Mouse (Mus musculus): ENCODE data around the gene Apbb2. TPM values are rescaled to one million over a fixed set of nuclear protein-coding genes. Genes with fewer than 3 reads are reported as not detected.

The Apbb2 gene
- polyA plus RNA-seq, 1 experiment from 2014 or later, result 28.2 TPM

GRCm38 (mm10) chr5:66412821-66413220, 205.8 kb downstream of the Apbb2 start:
- H3K27me3 ChIP-seq (ENCODE audit: poor library complexity, severe bottlenecking), result no peaks in the 10 kb centered on the region
- no peak for DNase-seq (ENCODE audit: extremely low spot score, low spot score)
- no peak overlapping the region for H3K27ac ChIP-seq
- H3K4me3 ChIP-seq, result no peak overlapping the region
- WGBS, result 94% methylated on average over 3 of the region's 3 CpGs
- H3K4me1 ChIP-seq, result peaks cover 28% of the 10 kb centered on the region
- no peaks in the 10 kb centered on the region for H3K9me3 ChIP-seq
- H3K36me3 ChIP-seq (replicated peaks), result no peaks in the 10 kb centered on the region

- WGBS, result 74% methylated on average over 5 of the region's 5 CpGs
- H3K9me3 ChIP-seq, result no peaks in the 10 kb centered on the region
- no peaks in the 10 kb centered on the region for H3K27me3 ChIP-seq (ENCODE audit: poor library complexity, severe bottlenecking)
- H3K4me3 ChIP-seq, result no peak overlapping the region
- no peaks in the 10 kb centered on the region for H3K36me3 ChIP-seq (replicated peaks)
- no peak overlapping the region for H3K27ac ChIP-seq
- 0 out of 2 replicates have a peak, but pooled peaks cover 10% of the 10 kb centered on the region for H3K4me1 ChIP-seq
- DNase-seq (ENCODE audit: extremely low spot score, low spot score), result no peak
Measured at GRCm38 (mm10) chr5:66408546-66408945, 210.0 kb downstream of the Apbb2 start.

GRCm38 (mm10) chr5:66407948-66408347, 210.6 kb downstream of the Apbb2 start:
- Histone ChIP-seq H3K9me3 (no peaks in the 10 kb centered on the region), H3K27me3 (ENCODE audit: poor library complexity, severe bottlenecking) (no peaks in the 10 kb centered on the region), H3K27ac (no peak overlapping the region), H3K4me1 (0 out of 2 replicates have a peak, but pooled peaks cover 5% of the 10 kb centered on the region), H3K36me3 (replicated peaks) (no peaks in the 10 kb centered on the region), H3K4me3 (no peak overlapping the region)
- 77% methylated on average over 3 of the region's 5 CpGs for WGBS
- no peak for DNase-seq (ENCODE audit: extremely low spot score, low spot score)

- Histone ChIP-seq H3K4me1 (0 out of 2 replicates have a peak, but pooled peaks cover 2% of the 10 kb centered on the region), H3K27ac (no peak overlapping the region), H3K27me3 (ENCODE audit: poor library complexity, severe bottlenecking) (no peaks in the 10 kb centered on the region), H3K36me3 (replicated peaks) (no peaks in the 10 kb centered on the region), H3K4me3 (no peak overlapping the region), H3K9me3 (no peaks in the 10 kb centered on the region)
- 93% methylated on average over 7 of the region's 7 CpGs for WGBS
- DNase-seq (ENCODE audit: extremely low spot score, low spot score), result no peak
Measured at GRCm38 (mm10) chr5:66406431-66406830, 212.2 kb downstream of the Apbb2 start.

GRCm38 (mm10) chr5:66405731-66406399, 212.7 kb downstream of the Apbb2 start:
- H3K27me3 ChIP-seq (ENCODE audit: poor library complexity, severe bottlenecking), result no peaks in the 10 kb centered on the region
- no peaks in the 10 kb centered on the region for H3K36me3 ChIP-seq (replicated peaks)
- WGBS, result 85% methylated on average over 12 of the region's 12 CpGs
- no peak overlapping the region for H3K4me3 ChIP-seq
- DNase-seq (ENCODE audit: extremely low spot score, low spot score), result no peak
- H3K9me3 ChIP-seq, result no peaks in the 10 kb centered on the region
- no peak overlapping the region for H3K27ac ChIP-seq
- H3K4me1 ChIP-seq, result 0 out of 2 replicates have a peak, but pooled peaks cover 2% of the 10 kb centered on the region

- WGBS, result 91% methylated on average over 6 of the region's 6 CpGs
- H3K27me3 ChIP-seq (ENCODE audit: poor library complexity, severe bottlenecking), result no peaks in the 10 kb centered on the region
- no peak overlapping the region for H3K27ac ChIP-seq
- 0 out of 2 replicates have a peak, but pooled peaks cover 2% of the 10 kb centered on the region for H3K4me1 ChIP-seq
- no peak overlapping the region for H3K4me3 ChIP-seq
- H3K9me3 ChIP-seq, result no peaks in the 10 kb centered on the region
- H3K36me3 ChIP-seq (replicated peaks), result no peaks in the 10 kb centered on the region
- no peak for DNase-seq (ENCODE audit: extremely low spot score, low spot score)
Measured at GRCm38 (mm10) chr5:66405305-66405704, 213.3 kb downstream of the Apbb2 start.

- Histone ChIP-seq H3K36me3 (replicated peaks) (0 out of 2 replicates have a peak, but pooled peaks cover 5% of the 10 kb centered on the region), H3K9me3 (no peaks in the 10 kb centered on the region), H3K27me3 (ENCODE audit: poor library complexity, severe bottlenecking) (no peaks in the 10 kb centered on the region), H3K27ac (no peak overlapping the region), H3K4me3 (no peak overlapping the region), H3K4me1 (no peaks in the 10 kb centered on the region)
- no peak for DNase-seq (ENCODE audit: extremely low spot score, low spot score)
- 96% methylated on average over 4 of the region's 4 CpGs for WGBS
Measured at GRCm38 (mm10) chr5:66400563-66400962, 218.0 kb downstream of the Apbb2 start.

- Histone ChIP-seq H3K4me1 (no peaks in the 10 kb centered on the region), H3K4me3 (no peak overlapping the region), H3K36me3 (replicated peaks) (0 out of 2 replicates have a peak, but pooled peaks cover 5% of the 10 kb centered on the region), H3K27ac (no peak overlapping the region), H3K27me3 (ENCODE audit: poor library complexity, severe bottlenecking) (no peaks in the 10 kb centered on the region), H3K9me3 (no peaks in the 10 kb centered on the region)
- DNase-seq (ENCODE audit: extremely low spot score, low spot score), result no peak
- WGBS, result 83% methylated on average over 2 of the region's 2 CpGs
Measured at GRCm38 (mm10) chr5:66399264-66399620, 219.3 kb downstream of the Apbb2 start.

GRCm38 (mm10) chr5:66398530-66399263, 219.9 kb downstream of the Apbb2 start:
- H3K36me3 ChIP-seq (replicated peaks), result 0 out of 2 replicates have a peak, but pooled peaks cover 5% of the 10 kb centered on the region
- no peak for DNase-seq (ENCODE audit: extremely low spot score, low spot score)
- WGBS, result 96% methylated on average over 5 of the region's 5 CpGs

GRCm38 (mm10) chr5:66393767-66394446, 224.7 kb downstream of the Apbb2 start:
- no peaks in the 10 kb centered on the region for H3K27me3 ChIP-seq (ENCODE audit: poor library complexity, severe bottlenecking)
- H3K4me1 ChIP-seq, result peaks cover 20% of the 10 kb centered on the region
- no peak overlapping the region for H3K27ac ChIP-seq
- 0 out of 2 replicates have a peak, but pooled peaks cover 5% of the 10 kb centered on the region for H3K36me3 ChIP-seq (replicated peaks)
- no peak overlapping the region for H3K4me3 ChIP-seq
- no peaks in the 10 kb centered on the region for H3K9me3 ChIP-seq
- WGBS, result 90% methylated on average over 10 of the region's 10 CpGs
- DNase-seq (ENCODE audit: extremely low spot score, low spot score), result no peak

More at GRCm38 (mm10) chr5:66398530-66399263, 219.9 kb downstream of the Apbb2 start:
- Histone ChIP-seq H3K4me3 (no peak overlapping the region), H3K9me3 (no peaks in the 10 kb centered on the region), H3K27ac (no peak overlapping the region), H3K27me3 (ENCODE audit: poor library complexity, severe bottlenecking) (no peaks in the 10 kb centered on the region), H3K4me1 (no peaks in the 10 kb centered on the region)

GRCm38 (mm10) chr5:66392861-66393529, 225.6 kb downstream of the Apbb2 start:
- H3K9me3 ChIP-seq, result no peaks in the 10 kb centered on the region
- no peak overlapping the region for H3K4me3 ChIP-seq
- WGBS, result 66% methylated on average over 18 of the region's 18 CpGs
- 0 out of 2 replicates have a peak, but pooled peaks cover under 1% of the 10 kb centered on the region for H3K36me3 ChIP-seq (replicated peaks)
- H3K4me1 ChIP-seq, result peaks cover 20% of the 10 kb centered on the region
- no peak for DNase-seq (ENCODE audit: extremely low spot score, low spot score)
- no peak overlapping the region for H3K27ac ChIP-seq
- no peaks in the 10 kb centered on the region for H3K27me3 ChIP-seq (ENCODE audit: poor library complexity, severe bottlenecking)

- Histone ChIP-seq H3K27me3 (ENCODE audit: poor library complexity, severe bottlenecking) (no peaks in the 10 kb centered on the region), H3K4me1 (peaks cover 20% of the 10 kb centered on the region), H3K4me3 (no peak overlapping the region), H3K9me3 (no peaks in the 10 kb centered on the region), H3K27ac (no peak overlapping the region), H3K36me3 (replicated peaks) (no peaks in the 10 kb centered on the region)
- no peak for DNase-seq (ENCODE audit: extremely low spot score, low spot score)
- 79% methylated on average over 11 of the region's 11 CpGs for WGBS
Measured at GRCm38 (mm10) chr5:66391771-66392170, 226.8 kb downstream of the Apbb2 start.
